Mouse (Mus musculus): ENCODE data around the gene Apbb2. TPM values are rescaled to one million over a fixed set of nuclear protein-coding genes. Genes with fewer than 3 reads are reported as not detected.

The Apbb2 gene
- polyA plus RNA-seq, 2 experiments, result 15.8 to 45.8 TPM

DNA sequence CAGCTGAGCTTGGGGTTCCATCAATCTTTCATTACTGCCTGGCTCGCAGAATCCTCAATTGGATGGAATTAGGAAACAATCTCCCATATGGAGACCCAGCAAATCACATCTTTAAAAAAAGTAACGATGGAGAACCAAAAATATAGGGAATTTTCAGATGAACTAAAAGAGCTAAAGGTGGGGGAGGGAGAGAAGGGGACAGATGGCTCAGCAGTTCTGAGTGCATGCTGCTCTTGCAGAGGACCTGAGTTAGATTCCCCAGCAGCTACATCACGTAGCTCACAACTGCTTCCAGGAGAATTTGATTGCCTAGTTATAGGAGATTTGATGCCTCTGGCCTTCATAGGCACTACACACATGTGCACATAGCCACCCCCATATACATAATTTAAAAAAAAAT, 263.4 kb downstream of the Apbb2 start:
- H3K36me3 ChIP-seq (ENCODE audit: control insufficient read depth, insufficient read depth, low read length), result peaks cover 5% of the 10 kb centered on the region; the same call in 1 of the 2 replicates
- H3K27me3 ChIP-seq (ENCODE audit: control insufficient read depth, insufficient read depth, low read length), result no peaks in the 10 kb centered on the region
- H3K9ac ChIP-seq (ENCODE audit: low read depth, low read length, severe bottlenecking), result no peak overlapping the region
- DNase-seq (ENCODE audit: low spot score) (no peak), ATAC-seq (ENCODE audit: low FRiP score, low read depth) (no peak)
- no peak overlapping the region for H3K4me3 ChIP-seq (replicated peaks; ENCODE audit: low read length)
- no peak overlapping the region for H3K27ac ChIP-seq (replicated peaks; ENCODE audit: low read depth, low read length)
- 74% methylated on average over 3 of the region's 3 CpGs for WGBS
- H3K4me1 ChIP-seq (ENCODE audit: control insufficient read depth, insufficient read depth, low read length), result peaks cover 8% of the 10 kb centered on the region
- no peak for TF ChIP-seq POLR2A (IDR thresholded peaks at IDR 0.05; ENCODE audit: borderline replicate concordance, extremely low read depth, insufficient read depth, insufficient read length)
- no peak overlapping the region for H3K4me2 ChIP-seq (replicated peaks; ENCODE audit: low read depth, low read length, severe bottlenecking)
- H3K9me3 ChIP-seq (ENCODE audit: control insufficient read depth, low read length), result no peaks in the 10 kb centered on the region

DNA sequence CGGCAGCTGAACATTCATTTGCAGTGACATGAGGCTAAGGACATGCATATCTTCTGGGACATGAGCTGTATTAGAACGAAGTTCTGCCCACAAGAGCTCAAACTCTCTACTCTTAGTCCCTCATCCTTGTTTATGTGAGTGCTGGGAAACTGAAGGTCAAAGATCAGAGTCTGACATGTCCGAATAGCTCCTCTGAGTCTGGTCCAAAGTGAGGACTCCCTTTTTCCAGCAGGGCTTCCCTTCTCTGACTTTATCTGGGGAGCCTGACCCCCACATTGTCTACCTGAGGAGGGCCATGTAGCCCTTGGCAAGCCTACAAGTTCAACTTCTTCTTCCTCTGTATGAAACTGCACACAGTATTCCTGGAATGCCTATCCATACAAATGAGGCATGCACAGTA, 264.7 kb downstream of the Apbb2 start:
- Histone ChIP-seq H3K27ac (replicated peaks; ENCODE audit: low read depth, low read length) (no peak overlapping the region), H3K4me2 (replicated peaks; ENCODE audit: low read depth, low read length, severe bottlenecking) (no peak overlapping the region), H3K4me1 (ENCODE audit: control insufficient read depth, insufficient read depth, low read length) (peaks cover 8% of the 10 kb centered on the region), H3K36me3 (ENCODE audit: control insufficient read depth, insufficient read depth, low read length) (no peaks in the 10 kb centered on the region; the same call in 1 of the 2 replicates), H3K27me3 (ENCODE audit: control insufficient read depth, insufficient read depth, low read length) (no peaks in the 10 kb centered on the region), H3K9me3 (ENCODE audit: control insufficient read depth, low read length) (no peaks in the 10 kb centered on the region), H3K4me3 (replicated peaks; ENCODE audit: low read length) (no peak overlapping the region), H3K9ac (ENCODE audit: low read depth, low read length, severe bottlenecking) (no peak overlapping the region)
- WGBS, result 73% methylated on average over 3 of the region's 3 CpGs
- no peak for DNase-seq (ENCODE audit: low spot score)
- no peak for TF ChIP-seq POLR2A (IDR thresholded peaks at IDR 0.05; ENCODE audit: borderline replicate concordance, extremely low read depth, insufficient read depth, insufficient read length)
- ATAC-seq (ENCODE audit: low FRiP score, low read depth), result no peak

DNA sequence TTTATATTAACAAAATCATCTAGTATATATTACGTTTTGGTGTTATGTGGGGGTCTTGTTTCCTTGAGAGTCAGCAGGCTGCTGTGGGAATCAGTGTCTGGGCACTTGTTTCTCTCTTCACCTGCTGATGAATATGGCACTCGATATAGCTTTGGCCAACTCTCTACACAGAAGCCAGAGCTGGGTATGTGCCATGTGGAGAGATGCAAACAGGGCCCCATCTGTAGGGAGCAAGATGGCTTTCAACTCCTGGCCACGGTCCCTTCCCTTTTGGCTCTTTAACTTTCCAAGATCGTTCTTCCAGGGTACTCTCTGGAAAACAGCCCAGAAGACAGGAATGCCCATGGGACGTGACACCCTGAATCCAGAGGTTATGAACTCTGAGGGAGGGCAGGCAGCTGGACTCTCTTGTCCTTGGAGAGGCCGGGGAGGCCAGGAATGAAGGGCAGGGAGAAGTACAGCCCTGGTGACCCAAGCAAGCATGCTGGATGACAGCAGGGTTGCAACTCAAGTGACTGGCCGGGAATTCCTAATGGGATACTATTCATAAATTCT, 266.7 kb downstream of the Apbb2 start:
- Histone ChIP-seq H3K27ac (replicated peaks; ENCODE audit: low read depth, low read length) (no peak overlapping the region), H3K4me1 (ENCODE audit: control insufficient read depth, insufficient read depth, low read length) (peaks cover 8% of the 10 kb centered on the region), H3K4me3 (replicated peaks; ENCODE audit: low read length) (no peak overlapping the region), H3K9me3 (ENCODE audit: control insufficient read depth, low read length) (no peaks in the 10 kb centered on the region), H3K4me2 (replicated peaks; ENCODE audit: low read depth, low read length, severe bottlenecking) (no peak overlapping the region), H3K9ac (ENCODE audit: low read depth, low read length, severe bottlenecking) (no peak overlapping the region), H3K36me3 (ENCODE audit: control insufficient read depth, insufficient read depth, low read length) (no peaks in the 10 kb centered on the region; the same call in 1 of the 2 replicates), H3K27me3 (ENCODE audit: control insufficient read depth, insufficient read depth, low read length) (no peaks in the 10 kb centered on the region)
- no peak for ATAC-seq (ENCODE audit: low FRiP score, low read depth)
- 79% methylated on average over 7 of the region's 7 CpGs for WGBS
- TF ChIP-seq POLR2A (IDR thresholded peaks at IDR 0.05; ENCODE audit: borderline replicate concordance, extremely low read depth, insufficient read depth, insufficient read length), result no peak
- no peak for DNase-seq (ENCODE audit: low spot score)

DNA sequence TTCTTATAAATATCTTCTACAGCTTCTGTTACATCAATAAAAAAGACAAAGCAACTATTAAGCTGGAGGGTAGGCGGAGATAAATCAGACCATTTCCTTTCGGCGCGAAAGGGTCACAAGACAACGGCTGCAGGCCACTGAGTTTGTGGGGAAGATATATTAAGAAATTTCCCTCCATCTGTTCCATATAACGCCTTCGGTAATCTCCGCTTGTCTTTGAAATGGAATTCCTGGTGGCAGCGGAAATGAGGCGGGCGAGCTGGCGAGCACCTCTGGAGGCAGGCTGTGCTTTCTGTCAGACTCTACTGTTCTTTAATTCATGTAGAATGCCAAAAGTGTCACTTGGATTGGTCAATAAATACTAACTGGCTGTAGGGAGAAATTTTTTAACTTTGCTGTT, 267.5 kb downstream of the Apbb2 start:
- H3K4me1 ChIP-seq (ENCODE audit: control insufficient read depth, insufficient read depth, low read length), result peaks cover 8% of the 10 kb centered on the region
- no peaks in the 10 kb centered on the region; the same call in 1 of the 2 replicates for H3K36me3 ChIP-seq (ENCODE audit: control insufficient read depth, insufficient read depth, low read length)
- 31% methylated on average over 12 of the region's 12 CpGs for WGBS
- no peak overlapping the region for H3K9ac ChIP-seq (ENCODE audit: low read depth, low read length, severe bottlenecking)
- H3K4me3 ChIP-seq (replicated peaks; ENCODE audit: low read length), result no peak overlapping the region
- no peaks in the 10 kb centered on the region for H3K27me3 ChIP-seq (ENCODE audit: control insufficient read depth, insufficient read depth, low read length)
- H3K27ac ChIP-seq (replicated peaks; ENCODE audit: low read depth, low read length), result no peak overlapping the region
- ATAC-seq (ENCODE audit: low FRiP score, low read depth) (no peak), DNase-seq (ENCODE audit: low spot score) (no peak)
- 0 out of 2 replicates have a peak overlapping the region, but pooled peaks have one; percentile 19 for H3K4me2 ChIP-seq (replicated peaks; ENCODE audit: low read depth, low read length, severe bottlenecking)
- no peaks in the 10 kb centered on the region for H3K9me3 ChIP-seq (ENCODE audit: control insufficient read depth, low read length)
- no peak for TF ChIP-seq POLR2A (IDR thresholded peaks at IDR 0.05; ENCODE audit: borderline replicate concordance, extremely low read depth, insufficient read depth, insufficient read length)

DNA sequence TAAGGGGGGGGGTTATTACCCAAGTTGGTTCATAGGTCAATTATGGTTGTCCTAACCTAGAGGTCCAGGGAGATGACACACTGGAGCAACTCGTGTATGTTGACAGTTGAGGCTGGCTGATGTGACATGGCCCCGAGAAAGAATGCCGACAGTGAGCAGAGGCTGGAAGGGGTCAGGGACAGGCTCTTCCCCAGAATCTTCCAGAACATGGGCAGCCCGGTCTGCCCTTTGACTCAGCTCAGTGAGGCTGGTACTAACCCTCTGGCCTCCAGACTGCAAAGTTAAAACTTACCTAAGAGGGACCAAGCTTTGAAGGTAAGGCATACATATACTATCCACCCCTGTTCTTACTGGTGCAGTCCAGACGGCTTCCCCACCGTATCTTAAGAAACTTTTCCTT, 268.0 kb downstream of the Apbb2 start:
- Histone ChIP-seq H3K9ac (ENCODE audit: low read depth, low read length, severe bottlenecking) (no peak overlapping the region), H3K4me1 (ENCODE audit: control insufficient read depth, insufficient read depth, low read length) (peaks cover 8% of the 10 kb centered on the region), H3K9me3 (ENCODE audit: control insufficient read depth, low read length) (no peaks in the 10 kb centered on the region), H3K36me3 (ENCODE audit: control insufficient read depth, insufficient read depth, low read length) (no peaks in the 10 kb centered on the region; the same call in 1 of the 2 replicates), H3K4me3 (replicated peaks; ENCODE audit: low read length) (no peak overlapping the region), H3K27ac (replicated peaks; ENCODE audit: low read depth, low read length) (no peak overlapping the region), H3K27me3 (ENCODE audit: control insufficient read depth, insufficient read depth, low read length) (no peaks in the 10 kb centered on the region), H3K4me2 (replicated peaks; ENCODE audit: low read depth, low read length, severe bottlenecking) (no peak overlapping the region)
- no peak for TF ChIP-seq POLR2A (IDR thresholded peaks at IDR 0.05; ENCODE audit: borderline replicate concordance, extremely low read depth, insufficient read depth, insufficient read length)
- DNase-seq (ENCODE audit: low spot score) (no peak), ATAC-seq (ENCODE audit: low FRiP score, low read depth) (no peak)
- WGBS, result 58% methylated on average over 6 of the region's 6 CpGs
